Mouse (Mus musculus): ENCODE measurements around the gene Tfb2m. TPM values are rescaled to one million over a fixed set of nuclear protein-coding genes. Genes with fewer than 3 reads are reported as not detected.

Gene Tfb2m
- total RNA-seq, 2 experiments from 2014 or later = 21.0 to 24.8 TPM

DNA sequence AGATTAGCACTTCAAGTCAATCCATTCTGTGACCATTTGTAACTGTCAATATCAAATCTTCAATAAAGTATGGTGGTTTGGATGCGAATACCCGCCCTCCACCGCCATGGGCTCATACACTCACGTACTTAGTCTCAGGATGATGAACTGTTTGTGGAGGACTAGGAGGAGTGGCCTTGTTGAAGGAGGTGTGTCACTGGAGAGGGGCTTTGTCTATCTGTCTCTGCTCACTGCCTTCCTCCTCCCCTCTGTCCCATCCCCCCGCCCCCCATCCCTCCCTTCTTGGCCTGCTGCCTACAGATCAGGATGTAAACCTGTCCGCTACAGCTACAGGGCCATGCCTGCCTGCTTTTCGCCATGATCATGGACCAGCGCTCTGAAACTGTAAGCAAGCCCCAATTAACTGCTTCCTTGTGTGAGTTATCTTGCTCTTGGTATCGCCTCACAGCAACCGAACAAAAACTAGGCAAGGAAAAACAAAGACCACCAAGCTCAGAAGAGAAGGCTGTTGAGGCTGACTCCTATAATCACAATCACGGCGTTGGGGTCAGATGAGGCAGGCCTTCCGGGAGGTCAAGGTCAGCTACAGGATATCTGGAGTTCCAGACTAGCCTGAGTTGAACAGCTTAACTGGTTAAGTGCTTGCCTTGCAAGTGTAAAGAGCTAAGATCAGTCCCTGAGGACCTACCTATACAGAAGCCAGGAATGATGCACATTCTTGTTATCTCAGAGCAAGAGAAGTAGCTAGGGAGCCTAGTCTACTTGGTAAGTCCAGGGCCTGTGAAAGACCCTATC is 35.3 kb downstream of the Tfb2m start:
- TF ChIP-seq CTCF (conservative IDR thresholded peaks at IDR 0.05) = no peak
- no peak overlapping the region for H3K27ac ChIP-seq
- H3K4me3 ChIP-seq = no peak overlapping the region
- DNase-seq (ENCODE audit: low spot score in 2 of 2) = no peak

DNA sequence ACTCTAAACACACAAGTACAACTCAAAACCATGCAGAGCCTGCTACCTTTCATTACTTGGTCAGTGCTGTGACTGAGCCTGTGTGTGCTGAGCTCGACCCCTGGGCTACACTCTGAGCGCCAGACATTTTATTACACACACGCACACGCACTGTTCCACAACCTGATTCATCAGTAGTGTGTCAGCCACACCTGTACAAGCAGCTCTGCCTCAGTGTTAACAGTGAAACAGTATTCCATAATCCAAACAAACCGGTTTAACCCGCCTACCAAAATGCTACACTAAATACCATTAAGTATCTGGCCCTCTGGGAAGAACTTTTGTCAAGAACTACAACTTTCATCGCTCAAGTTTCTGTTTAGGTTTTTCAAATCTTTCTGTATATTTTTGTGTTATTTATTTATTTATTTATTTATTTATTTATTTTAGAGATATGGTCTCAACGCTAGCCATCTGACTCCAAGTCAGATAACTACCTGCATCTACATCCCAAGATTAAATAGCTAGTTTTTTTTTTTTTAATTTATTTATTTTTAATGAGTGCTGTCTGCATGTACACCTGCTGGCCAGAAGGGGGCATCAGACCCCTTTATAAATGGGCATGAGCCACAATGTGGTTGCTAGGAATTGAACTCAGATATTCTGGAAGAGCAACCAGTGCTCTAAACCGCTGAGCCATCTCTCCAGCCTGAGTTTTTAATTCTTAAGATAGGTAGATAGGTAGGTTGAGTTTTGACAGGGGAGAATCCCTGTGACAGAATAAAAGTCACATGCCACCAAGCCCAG is 39.3 kb downstream of the Tfb2m start:
- peak; percentile 89 for TF ChIP-seq CTCF (conservative IDR thresholded peaks at IDR 0.05)
- peak in 1 of 2 experiments; percentile 44 for DNase-seq (ENCODE audit: low spot score in 2 of 2)
- Histone ChIP-seq H3K4me3 (no peak overlapping the region), H3K27ac (no peak overlapping the region)

DNA sequence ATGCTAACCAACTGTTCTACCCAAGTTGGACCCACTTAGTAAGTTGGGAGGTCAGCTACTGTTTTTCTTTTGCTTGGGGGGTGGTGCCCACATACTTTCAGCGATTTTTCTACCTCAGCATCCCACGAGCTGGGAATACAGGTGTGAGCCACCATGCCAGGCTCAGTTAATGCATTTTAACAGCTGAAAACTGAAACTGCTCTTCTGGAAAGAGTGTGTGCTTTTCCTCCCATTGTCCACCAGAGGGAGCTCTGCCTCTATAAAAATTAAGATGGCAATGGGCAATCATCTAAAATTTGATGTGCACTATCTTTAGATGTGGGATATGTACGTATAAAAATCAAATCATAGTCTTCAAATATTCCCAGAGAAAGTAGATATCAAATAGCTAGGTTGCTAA is 43.5 kb downstream of the Tfb2m start:
- peak; percentile 89 for TF ChIP-seq CTCF (conservative IDR thresholded peaks at IDR 0.05)
- DNase-seq (ENCODE audit: low spot score in 2 of 2) = peak in 1 of 2 experiments; percentile 23
- Histone ChIP-seq H3K4me3 (no peak overlapping the region), H3K27ac (no peak overlapping the region)

DNA sequence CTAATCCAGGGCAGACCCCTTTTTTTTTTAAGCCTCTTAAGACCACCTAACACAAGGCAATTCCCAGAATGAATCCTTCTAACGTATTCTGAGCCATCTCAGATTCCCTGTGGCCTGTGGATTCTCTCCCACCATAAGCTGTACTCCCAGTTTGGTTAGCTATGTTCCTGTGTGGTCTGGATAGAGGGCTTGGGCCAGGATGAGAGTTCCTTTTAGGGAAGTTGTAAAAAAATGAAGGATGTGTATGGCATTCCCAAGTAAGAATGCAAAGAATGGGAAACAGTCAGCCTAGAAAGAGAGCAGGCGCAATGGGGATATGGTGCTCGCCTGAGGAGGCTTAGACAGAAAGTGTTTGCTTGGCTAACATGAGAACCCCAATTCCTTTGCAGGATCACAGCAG is 46.8 kb downstream of the Tfb2m start:
- Histone ChIP-seq H3K4me3 (no peak overlapping the region), H3K27ac (no peak overlapping the region)
- no peak for TF ChIP-seq CTCF (conservative IDR thresholded peaks at IDR 0.05)
- DNase-seq (ENCODE audit: low spot score in 2 of 2) = no peak

DNA sequence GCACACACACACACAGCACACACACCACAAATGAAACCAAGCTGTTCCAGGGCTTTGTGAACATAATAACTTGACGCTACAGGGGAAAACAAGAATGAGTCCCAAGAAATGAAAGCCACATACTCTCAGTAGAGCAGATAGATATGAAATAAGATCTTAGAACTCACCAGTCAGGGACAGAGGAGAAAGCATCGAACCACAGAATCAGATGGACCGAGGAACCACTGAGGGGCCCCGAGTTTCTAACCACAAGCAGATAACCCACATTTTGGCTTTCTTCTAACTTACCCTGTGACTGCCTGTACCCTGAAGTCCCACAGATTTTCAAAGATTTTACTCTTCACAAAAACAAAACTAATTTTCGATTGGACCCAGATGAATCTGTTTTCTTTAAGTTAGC is 53.2 kb downstream of the Tfb2m start:
- H3K27ac ChIP-seq = no peak overlapping the region
- H3K4me3 ChIP-seq = no peak overlapping the region
- no peak for DNase-seq (ENCODE audit: low spot score in 2 of 2)
- no peak for TF ChIP-seq CTCF (conservative IDR thresholded peaks at IDR 0.05)

DNA sequence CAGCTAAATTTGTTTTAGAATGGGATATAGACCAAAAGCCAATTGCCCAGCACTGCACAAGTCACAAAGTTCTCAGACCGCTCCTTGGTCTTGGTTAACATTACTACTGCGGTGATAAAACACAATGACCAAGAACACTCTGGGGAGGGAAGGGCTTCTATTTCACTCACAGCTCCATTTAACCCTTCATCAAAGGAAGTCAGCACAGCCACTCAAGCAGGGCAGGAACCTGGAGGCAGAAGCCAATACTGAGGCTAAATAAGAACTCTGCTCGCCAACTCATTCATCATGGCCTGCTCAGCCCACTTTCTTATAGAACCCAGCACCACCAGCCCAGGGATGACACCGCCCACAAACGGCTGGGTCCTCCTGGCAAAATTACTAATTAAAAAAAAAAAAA is 57.5 kb downstream of the Tfb2m start:
- TF ChIP-seq CTCF (conservative IDR thresholded peaks at IDR 0.05) = no peak
- Histone ChIP-seq H3K4me3 (no peak overlapping the region), H3K27ac (no peak overlapping the region)
- DNase-seq (ENCODE audit: low spot score in 2 of 2) = no peak

DNA sequence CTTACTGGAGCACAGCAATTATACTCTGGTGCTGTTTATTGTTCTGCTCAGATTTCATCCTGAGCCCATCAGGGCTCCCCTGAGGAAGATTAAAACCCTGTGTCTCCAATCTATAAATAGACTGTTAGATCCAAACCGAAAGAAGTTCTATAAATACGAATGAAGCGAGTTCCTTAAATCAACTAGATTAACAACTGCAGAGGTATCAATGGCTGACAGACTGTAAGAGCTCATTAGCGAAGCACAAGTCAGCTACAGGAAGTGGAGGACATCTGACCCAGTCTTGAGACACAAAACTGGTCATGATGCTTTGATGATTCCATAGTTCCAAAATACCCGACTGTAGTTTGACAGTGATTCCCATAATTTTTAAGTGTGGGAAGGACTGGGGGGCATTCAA is 58.1 kb downstream of the Tfb2m start:
- Histone ChIP-seq H3K27ac (no peak overlapping the region), H3K4me3 (no peak overlapping the region)
- no peak for TF ChIP-seq CTCF (conservative IDR thresholded peaks at IDR 0.05)
- no peak for DNase-seq (ENCODE audit: low spot score in 2 of 2)

DNA sequence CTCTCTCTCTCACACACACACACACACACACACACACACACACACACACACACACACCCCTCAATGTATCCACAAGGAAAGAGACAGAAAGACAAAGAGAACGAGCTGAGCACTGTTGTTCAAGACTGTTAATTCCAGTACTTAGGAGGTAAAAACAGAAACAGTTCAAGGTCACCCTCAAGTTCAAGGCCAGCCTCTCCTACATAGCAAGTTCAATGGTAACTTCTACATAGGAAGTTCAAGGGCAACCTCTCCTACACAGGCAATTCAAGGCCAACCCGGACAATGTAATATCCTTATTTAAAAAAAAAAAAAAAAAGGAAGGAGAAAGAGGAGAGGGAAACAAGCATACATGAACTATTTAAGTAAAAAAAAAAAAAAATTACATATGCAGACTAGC is 58.8 kb downstream of the Tfb2m start:
- DNase-seq (ENCODE audit: low spot score in 2 of 2) = no peak
- Histone ChIP-seq H3K27ac (no peak overlapping the region), H3K4me3 (no peak overlapping the region)
- no peak for TF ChIP-seq CTCF (conservative IDR thresholded peaks at IDR 0.05)

DNA sequence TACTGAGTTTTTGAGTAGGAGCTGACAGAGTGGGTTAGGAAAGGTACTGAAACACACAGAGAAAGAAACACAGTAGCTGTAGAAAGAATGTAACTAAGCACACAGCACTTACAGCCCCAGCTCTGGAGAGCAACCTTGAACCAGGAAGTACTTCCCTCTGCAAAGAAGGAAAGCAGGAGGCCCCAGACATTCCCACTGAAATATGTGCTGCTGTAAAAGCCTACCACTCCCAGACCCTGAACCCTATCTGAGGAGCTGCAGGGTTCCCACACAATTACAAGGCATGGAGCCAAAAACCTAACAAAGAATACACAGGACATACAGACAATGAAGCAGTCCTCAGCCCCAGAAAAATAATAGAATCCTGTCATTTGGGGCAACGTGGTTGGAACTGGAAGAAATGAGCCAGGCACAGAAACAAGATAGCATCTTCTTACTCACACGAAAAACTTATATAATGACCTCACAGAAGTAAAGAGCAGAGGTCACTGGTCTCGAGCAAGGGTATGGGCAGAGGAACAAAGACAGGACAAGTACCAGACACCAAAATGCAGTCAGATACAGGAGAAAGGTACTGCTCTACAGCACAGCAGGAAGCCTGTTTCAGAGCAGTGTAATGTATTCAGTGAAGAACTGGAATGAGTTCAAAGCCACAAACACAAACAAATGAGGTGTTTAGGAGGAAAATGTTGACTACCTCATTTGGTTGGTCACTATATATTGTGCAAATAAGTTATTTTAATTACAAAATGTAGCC is 60.1 kb downstream of the Tfb2m start:
- H3K4me3 ChIP-seq = no peak overlapping the region
- DNase-seq (ENCODE audit: low spot score in 2 of 2) = no peak
- no peak overlapping the region for H3K27ac ChIP-seq
- no peak for TF ChIP-seq CTCF (conservative IDR thresholded peaks at IDR 0.05)

DNA sequence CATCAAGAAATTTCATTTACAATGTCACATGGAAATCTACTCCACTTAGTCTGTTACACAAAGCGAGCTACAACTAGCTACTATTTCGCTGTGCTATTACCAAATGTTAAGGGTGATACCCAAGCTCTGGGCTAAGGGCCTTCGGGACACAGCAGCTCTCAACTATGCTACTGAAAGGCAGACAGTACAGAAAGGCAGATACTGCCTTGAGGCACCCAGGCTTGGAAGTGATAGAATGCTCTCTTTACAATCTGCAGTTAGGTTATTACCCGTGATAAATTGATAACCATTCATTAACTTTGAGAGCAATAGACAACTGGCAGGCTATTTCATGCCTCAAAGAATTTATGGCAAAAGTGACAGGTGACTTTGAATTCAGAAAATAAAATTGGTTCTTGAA is 65.2 kb downstream of the Tfb2m start:
- H3K27ac ChIP-seq = no peak overlapping the region
- DNase-seq (ENCODE audit: low spot score in 2 of 2) = no peak
- no peak overlapping the region for H3K4me3 ChIP-seq
- TF ChIP-seq CTCF (conservative IDR thresholded peaks at IDR 0.05) = no peak

Other genes starting within 250 kb of the Tfb2m start
- 10 to 100 TPM; 21.1 to 24.5 TPM for gene Smyd3, start 28.2 kb downstream of the Tfb2m start, total RNA-seq (2021)
- gene Cnst, start 103 bp upstream of the Tfb2m start, total RNA-seq (2021) = 10 to 100 TPM; 31.9 to 34.4 TPM
- gene Sccpdh, start 121.9 kb upstream of the Tfb2m start, total RNA-seq (2021) = 10 to 100 TPM; 54.6 to 56.1 TPM
- gene Kif28, start 199.0 kb upstream of the Tfb2m start, total RNA-seq (2021) = under 1 TPM; 0.13 to 0.20 TPM

All from layer of hippocampus, adult 2 months (tissue).